Mouse (Mus musculus) olfactory bulb, adult 2 months (tissue): Measurements from ENCODE around the gene Daam1.

Source experiments
- CTCF ChIP-seq: fragments of 200-500 bp; IDR thresholded peaks from 2 replicates; pipeline ENCODE4 v1.5.1; 2012; ENCODE audit warnings: low read depth, mild to moderate bottlenecking, low read length, moderate library complexity; ENCODE audit not compliant: insufficient read depth
- POLR2A ChIP-seq: fragments of 200-500 bp; IDR thresholded peaks from 2 replicates; pipeline ENCODE4 v1.6.1; 2012; ENCODE audit warnings: mild to moderate bottlenecking, low read depth, low read length, moderate library complexity; ENCODE audit not compliant: insufficient read depth

DNA sequence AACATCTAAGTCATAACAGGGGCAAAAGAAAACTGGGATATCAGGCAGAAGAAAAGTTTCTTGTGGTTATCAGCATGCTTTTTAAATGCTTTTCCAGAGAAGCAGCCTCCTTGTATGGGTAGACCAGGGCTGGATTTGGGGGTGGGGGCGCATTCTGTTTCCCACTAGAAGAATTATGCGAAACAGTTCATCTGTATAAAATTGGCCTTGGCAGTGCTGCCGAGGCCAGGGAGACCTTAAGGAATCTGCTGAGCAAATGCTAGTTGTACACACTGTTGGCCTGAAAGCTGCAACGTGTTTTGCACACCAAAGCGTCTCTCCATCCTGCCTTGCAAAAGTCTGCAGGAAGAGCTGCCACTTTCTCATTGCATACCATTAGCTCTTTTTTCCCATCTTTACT lies 126.6 kb downstream of the Daam1 start:
- TF ChIP-seq POLR2A = no peak
- no peak for TF ChIP-seq CTCF
